Mouse (Mus musculus): ENCODE measurements at regions not wholly inside any gene's neighbourhood (a gene's known extent, or its start where the extent isn't known, plus 50 kb on each side); places are given as distances from the start of the nearest gene placed in this dataset.

DNA sequence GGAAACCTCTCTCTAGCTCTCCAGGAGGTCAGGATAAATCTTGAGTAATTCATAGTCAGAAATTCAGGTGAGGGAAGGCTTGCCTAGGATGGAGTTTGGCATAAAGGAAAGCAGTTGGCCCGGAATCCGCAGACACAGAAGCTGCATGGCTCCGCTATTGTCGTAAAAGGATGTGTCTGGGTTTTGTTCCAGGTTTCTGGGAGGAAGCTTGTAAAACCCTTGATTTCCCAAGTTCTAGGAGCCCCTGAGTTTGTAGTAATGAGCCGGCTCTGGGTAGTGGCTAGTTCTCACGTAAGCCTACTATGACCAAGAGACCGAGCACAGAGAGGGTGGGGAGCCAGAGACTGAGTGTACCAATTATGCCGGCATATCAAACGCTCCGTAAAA, 52.7 kb upstream of the Gm21915 start:
- no peaks in the 10 kb centered on the region for H3K4me1 ChIP-seq (ENCODE audit: control insufficient read depth, insufficient read depth, insufficient read length, low read length)
- H3K4me3 ChIP-seq (ENCODE audit: low read depth, low read length) = no peak overlapping the region
- H3K36me3 ChIP-seq (ENCODE audit: control insufficient read depth, insufficient read depth, low read length) = no peaks in the 10 kb centered on the region
- TF ChIP-seq CTCF (IDR thresholded peaks at IDR 0.05; ENCODE audit: extremely low read depth, insufficient read length, insufficient replicate concordance, low read depth, low read length) (no peak), POLR2A (IDR thresholded peaks at IDR 0.05; ENCODE audit: low read depth, low read length) (no peak)
- peaks cover 11% of the 10 kb centered on the region for H3K27me3 ChIP-seq (ENCODE audit: control insufficient read depth, insufficient read depth, low read length)
- WGBS = 38% methylated on average over 10 of the region's 10 CpGs
- no peak overlapping the region for H3K27ac ChIP-seq (ENCODE audit: insufficient read depth, low read depth, low read length)

DNA sequence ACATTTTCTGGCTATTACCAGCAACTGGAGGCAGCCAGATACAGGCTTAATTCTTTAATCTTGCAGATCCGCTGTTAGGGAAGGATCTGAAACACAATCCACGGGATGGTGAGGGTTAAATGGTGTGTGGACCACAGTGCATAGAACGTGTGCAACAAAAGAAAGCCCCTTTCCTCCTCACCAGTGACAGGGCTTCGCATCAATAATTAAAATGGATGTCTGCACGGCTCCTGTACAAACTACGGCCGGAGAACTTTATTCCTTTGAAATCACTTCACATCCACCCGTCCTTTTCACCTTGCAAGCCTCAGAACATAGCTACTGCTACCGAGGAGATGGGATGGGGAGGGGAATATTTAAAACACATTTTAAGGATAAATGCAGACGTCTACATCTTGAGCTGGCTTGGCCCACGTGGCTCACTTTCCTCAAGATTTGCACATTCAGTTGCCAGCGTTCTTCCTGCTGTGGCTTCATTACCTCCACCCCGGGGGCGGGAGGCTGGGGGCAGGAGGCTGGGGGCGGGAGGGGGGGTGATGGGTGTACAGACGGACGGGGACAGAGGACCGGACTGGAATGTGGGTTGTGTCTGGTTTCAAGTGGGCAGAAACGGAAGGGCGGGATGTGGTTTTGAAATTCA, 53.3 kb upstream of the Gm21915 start:
- H3K4me3 ChIP-seq (ENCODE audit: low read depth, low read length) = no peak overlapping the region
- no peak for TF ChIP-seq POLR2A (IDR thresholded peaks at IDR 0.05; ENCODE audit: low read depth, low read length)
- H3K27me3 ChIP-seq (ENCODE audit: control insufficient read depth, insufficient read depth, low read length) = peaks cover 11% of the 10 kb centered on the region
- H3K27ac ChIP-seq (ENCODE audit: insufficient read depth, low read depth, low read length) = no peak overlapping the region
- no peaks in the 10 kb centered on the region for H3K36me3 ChIP-seq (ENCODE audit: control insufficient read depth, insufficient read depth, low read length)
- no peaks in the 10 kb centered on the region for H3K4me1 ChIP-seq (ENCODE audit: control insufficient read depth, insufficient read depth, insufficient read length, low read length)
- 4% methylated on average over 20 of the region's 20 CpGs for WGBS

DNA sequence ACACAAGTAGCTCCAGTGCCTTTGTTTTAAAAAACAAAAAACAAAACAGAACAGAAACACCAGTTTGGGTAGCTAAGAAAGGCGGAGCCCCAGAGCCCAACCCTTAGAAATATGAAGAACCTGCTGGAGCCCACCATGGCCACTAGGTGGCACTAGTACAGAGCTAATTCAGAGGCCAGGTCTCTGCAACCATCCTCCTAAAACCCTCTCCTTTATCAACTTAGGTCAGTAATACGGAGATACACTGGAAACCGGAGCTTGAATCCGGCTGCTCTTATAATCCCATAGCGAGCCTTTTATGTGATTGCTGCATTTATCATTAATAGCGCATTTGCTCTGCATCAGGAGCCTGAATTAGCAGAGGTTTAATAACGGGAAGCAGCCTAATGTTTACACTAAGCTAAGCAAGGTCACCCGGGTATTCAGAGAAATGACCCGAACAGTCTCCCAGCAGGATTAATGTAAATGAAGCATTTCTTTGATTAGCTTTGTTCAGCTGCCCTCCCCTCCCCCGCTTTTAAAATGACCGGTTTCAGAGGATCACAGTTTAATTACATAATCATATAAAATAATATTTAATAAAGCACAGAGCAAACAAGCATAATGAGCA, 53.9 kb upstream of the Gm21915 start:
- no peak overlapping the region for H3K27ac ChIP-seq (ENCODE audit: insufficient read depth, low read depth, low read length)
- peaks cover 11% of the 10 kb centered on the region for H3K27me3 ChIP-seq (ENCODE audit: control insufficient read depth, insufficient read depth, low read length)
- H3K36me3 ChIP-seq (ENCODE audit: control insufficient read depth, insufficient read depth, low read length) = no peaks in the 10 kb centered on the region
- H3K4me3 ChIP-seq (ENCODE audit: low read depth, low read length) = no peak overlapping the region
- H3K4me1 ChIP-seq (ENCODE audit: control insufficient read depth, insufficient read depth, insufficient read length, low read length) = no peaks in the 10 kb centered on the region
- 3% methylated on average over 11 of the region's 11 CpGs for WGBS
- TF ChIP-seq POLR2A (IDR thresholded peaks at IDR 0.05; ENCODE audit: low read depth, low read length) (no peak), CTCF (IDR thresholded peaks at IDR 0.05; ENCODE audit: extremely low read depth, insufficient read length, insufficient replicate concordance, low read depth, low read length) (peak; percentile 86; the same call in 1 of the 2 replicates)

DNA sequence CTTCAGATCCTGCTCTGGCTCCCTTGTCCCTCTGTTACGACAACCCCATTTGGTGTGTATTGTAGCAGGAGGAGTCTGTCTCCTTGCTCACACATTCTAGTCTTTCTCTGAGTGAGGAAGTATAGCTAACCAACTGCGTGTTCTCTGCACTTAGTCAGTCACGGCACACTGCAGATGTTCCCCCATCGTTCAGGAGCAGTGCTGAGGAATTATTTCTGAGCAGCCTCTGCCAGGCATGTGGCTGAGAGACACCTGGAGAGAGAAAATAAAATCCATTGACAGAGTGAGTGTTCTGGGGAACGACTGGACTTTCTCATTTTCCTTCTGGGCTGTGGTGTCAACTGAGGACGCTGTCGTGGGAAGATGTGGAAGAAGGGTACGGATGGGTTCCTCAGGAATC, 54.5 kb upstream of the Gm21915 start:
- WGBS = 43% methylated on average over 8 of the region's 8 CpGs
- H3K27me3 ChIP-seq (ENCODE audit: control insufficient read depth, insufficient read depth, low read length) = peaks cover 11% of the 10 kb centered on the region
- H3K27ac ChIP-seq (ENCODE audit: insufficient read depth, low read depth, low read length) = no peak overlapping the region
- H3K4me3 ChIP-seq (ENCODE audit: low read depth, low read length) = no peak overlapping the region
- no peaks in the 10 kb centered on the region for H3K36me3 ChIP-seq (ENCODE audit: control insufficient read depth, insufficient read depth, low read length)
- TF ChIP-seq POLR2A (IDR thresholded peaks at IDR 0.05; ENCODE audit: low read depth, low read length) (no peak), CTCF (IDR thresholded peaks at IDR 0.05; ENCODE audit: extremely low read depth, insufficient read length, insufficient replicate concordance, low read depth, low read length) (no peak)
- H3K4me1 ChIP-seq (ENCODE audit: control insufficient read depth, insufficient read depth, insufficient read length, low read length) = no peaks in the 10 kb centered on the region

DNA sequence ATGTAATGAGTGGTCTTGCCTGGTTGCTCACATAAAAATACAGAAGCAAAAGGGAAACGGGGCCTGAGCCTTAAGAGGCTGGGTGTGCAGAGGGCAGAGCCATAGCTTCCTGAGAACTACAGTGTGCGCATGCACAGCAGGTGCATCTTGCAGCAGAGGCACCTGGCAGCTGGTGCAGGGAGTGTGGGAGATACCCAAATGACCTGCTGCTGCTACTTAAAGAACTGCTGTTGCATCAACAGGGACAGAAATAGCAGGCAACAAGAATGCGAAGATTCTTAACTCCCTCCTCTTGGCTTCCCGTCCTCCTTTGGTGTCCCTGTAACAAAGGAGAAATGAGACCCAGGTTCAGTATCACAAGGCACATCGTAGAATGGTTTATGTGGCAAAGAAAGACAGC, 56.3 kb upstream of the Gm21915 start:
- no peak overlapping the region for H3K4me3 ChIP-seq (ENCODE audit: low read depth, low read length)
- TF ChIP-seq CTCF (IDR thresholded peaks at IDR 0.05; ENCODE audit: extremely low read depth, insufficient read length, insufficient replicate concordance, low read depth, low read length) (no peak), POLR2A (IDR thresholded peaks at IDR 0.05; ENCODE audit: low read depth, low read length) (no peak)
- H3K4me1 ChIP-seq (ENCODE audit: control insufficient read depth, insufficient read depth, insufficient read length, low read length) = no peaks in the 10 kb centered on the region
- H3K36me3 ChIP-seq (ENCODE audit: control insufficient read depth, insufficient read depth, low read length) = no peaks in the 10 kb centered on the region
- no peak overlapping the region for H3K27ac ChIP-seq (ENCODE audit: insufficient read depth, low read depth, low read length)
- 55% methylated on average over 5 of the region's 5 CpGs for WGBS
- peaks cover 11% of the 10 kb centered on the region for H3K27me3 ChIP-seq (ENCODE audit: control insufficient read depth, insufficient read depth, low read length)

DNA sequence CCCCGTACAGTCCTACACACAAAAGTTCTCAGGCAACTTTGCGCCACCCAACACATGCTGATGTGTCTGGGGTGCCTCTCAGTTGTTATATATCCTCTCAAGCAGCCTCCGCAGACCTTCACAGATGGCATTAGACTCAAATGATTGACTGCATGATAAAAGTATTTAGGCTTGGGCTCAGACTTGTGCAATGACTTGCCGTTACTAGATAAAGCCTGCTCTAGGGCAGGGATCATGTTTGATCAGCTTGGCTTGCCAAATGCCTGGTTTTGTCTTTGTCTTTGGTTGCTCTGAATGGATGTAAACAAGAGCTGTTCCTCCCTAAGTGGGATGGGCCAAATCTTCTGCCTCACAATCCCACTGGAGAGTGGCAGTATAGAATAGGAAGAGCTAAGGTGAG, 57.2 kb upstream of the Gm21915 start:
- no peaks in the 10 kb centered on the region for H3K36me3 ChIP-seq (ENCODE audit: control insufficient read depth, insufficient read depth, low read length)
- no peaks in the 10 kb centered on the region for H3K4me1 ChIP-seq (ENCODE audit: control insufficient read depth, insufficient read depth, insufficient read length, low read length)
- peaks cover 11% of the 10 kb centered on the region for H3K27me3 ChIP-seq (ENCODE audit: control insufficient read depth, insufficient read depth, low read length)
- TF ChIP-seq CTCF (IDR thresholded peaks at IDR 0.05; ENCODE audit: extremely low read depth, insufficient read length, insufficient replicate concordance, low read depth, low read length) (no peak), POLR2A (IDR thresholded peaks at IDR 0.05; ENCODE audit: low read depth, low read length) (no peak)
- no peak overlapping the region for H3K27ac ChIP-seq (ENCODE audit: insufficient read depth, low read depth, low read length)
- H3K4me3 ChIP-seq (ENCODE audit: low read depth, low read length) = no peak overlapping the region
- 47% methylated on average over 4 of the region's 4 CpGs for WGBS

DNA sequence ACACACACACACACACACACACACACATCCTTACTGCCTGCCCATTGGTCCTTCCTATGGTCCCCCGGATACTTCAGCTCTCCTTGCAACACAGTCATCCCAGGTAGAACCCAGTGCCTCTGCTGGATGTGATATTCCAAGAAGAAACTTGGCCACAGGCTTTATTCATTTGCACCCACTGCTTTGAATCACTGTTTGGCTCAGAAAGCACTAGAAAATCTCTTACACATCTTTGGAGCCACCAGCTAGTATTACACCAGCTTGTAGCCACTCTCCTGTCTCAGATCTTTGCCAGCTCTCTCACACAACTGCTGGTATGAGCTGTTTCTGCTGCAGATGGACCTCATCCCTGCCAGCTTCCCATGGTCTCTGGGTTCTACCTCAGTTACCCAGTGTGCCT, 57.7 kb upstream of the Gm21915 start:
- no peaks in the 10 kb centered on the region for H3K36me3 ChIP-seq (ENCODE audit: control insufficient read depth, insufficient read depth, low read length)
- H3K27me3 ChIP-seq (ENCODE audit: control insufficient read depth, insufficient read depth, low read length) = peaks cover 9% of the 10 kb centered on the region
- H3K4me1 ChIP-seq (ENCODE audit: control insufficient read depth, insufficient read depth, insufficient read length, low read length) = no peaks in the 10 kb centered on the region
- WGBS = 100% methylated on average over 1 of the region's 1 CpGs
- H3K27ac ChIP-seq (ENCODE audit: insufficient read depth, low read depth, low read length) = no peak overlapping the region
- no peak for TF ChIP-seq CTCF (IDR thresholded peaks at IDR 0.05; ENCODE audit: extremely low read depth, insufficient read length, insufficient replicate concordance, low read depth, low read length)
- TF ChIP-seq POLR2A (IDR thresholded peaks at IDR 0.05; ENCODE audit: low read depth, low read length) = no peak
- H3K4me3 ChIP-seq (ENCODE audit: low read depth, low read length) = no peak overlapping the region
